ENCODE assay signal across 30 mouse cellular contexts in the genomic region with DNA sequence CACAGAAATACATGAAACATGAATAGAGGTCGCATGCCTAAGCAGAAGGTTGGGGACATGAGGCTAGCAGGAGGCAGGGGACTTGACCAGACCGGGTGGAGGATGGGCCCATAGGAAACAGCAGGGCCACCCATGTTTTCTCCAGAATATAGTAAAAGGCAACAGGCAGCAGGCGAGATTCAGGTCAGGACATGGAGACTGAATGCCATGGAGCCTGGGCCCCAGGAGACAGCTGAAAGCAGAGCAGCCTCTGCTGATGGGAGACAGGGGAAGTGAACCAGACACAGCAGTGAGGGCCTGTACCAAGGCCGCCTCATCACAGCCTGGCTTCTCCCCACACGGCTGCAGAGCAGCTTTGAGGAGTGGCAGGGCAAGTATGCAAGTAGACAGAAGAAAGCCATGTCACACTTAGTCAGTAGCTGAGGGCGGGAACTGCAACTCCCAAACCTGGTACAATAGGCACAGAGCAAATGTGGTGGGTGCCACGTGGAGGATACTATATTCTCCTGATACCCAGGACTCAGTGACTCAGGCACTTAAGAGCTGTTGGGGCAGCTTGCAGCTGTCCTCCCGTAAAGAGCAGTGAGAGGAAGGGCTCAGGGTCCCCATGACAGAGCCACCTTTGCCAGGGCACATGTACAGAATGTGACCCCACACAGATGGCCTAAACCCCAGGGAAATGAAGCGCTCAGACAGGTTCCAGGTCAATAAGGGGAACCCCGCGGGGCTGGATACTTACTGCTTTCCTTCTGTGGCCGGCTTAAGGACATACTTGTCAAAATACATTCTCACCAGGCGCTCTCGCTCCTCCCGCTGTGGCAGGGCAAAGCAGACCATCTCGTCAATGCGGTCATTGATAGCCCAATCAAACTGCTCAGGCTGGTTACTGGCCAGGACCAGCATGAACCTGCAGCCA. TPM values are rescaled to one million over a fixed set of nuclear protein-coding genes. Genes with fewer than 3 reads are reported as not detected.
DNase-seq lines count a peak whose midpoint lies in the region; ATAC-seq and TF ChIP-seq lines count a peak whose summit lies in the region.
"Had no signal": no experiment of that assay in that cellular context is flagged by ENCODE, and none has a peak within 500 bp of the region (broad histone marks: within the 10 kb centered on the region; RNA-seq: fewer than 3 reads in every experiment).

No protein-coding gene starts in this region.

- no peaks in the 10 kb centered on the region for H3K27me3 ChIP-seq in stomach, postnatal 0 days (ENCODE audit: control insufficient read depth, insufficient read depth, low read length)
- H3K27me3 ChIP-seq: embryonic facial prominence, embryonic 15.5 days; forebrain, embryonic 13.5 days; heart, embryonic 12.5 days; hindbrain, embryonic 15.5 days; kidney, embryonic 15.5 days; limb, embryonic 12.5 days; megakaryocyte, embryonic 14.5 days; midbrain, embryonic 13.5 days; Patski; stomach, embryonic 15.5 days had no signal

- WGBS in stomach, postnatal 0 days, result 90% methylated on average over 17 of the region's 17 CpGs

- no peak overlapping the region for H3K27ac ChIP-seq in stomach, postnatal 0 days (replicated peaks)
- H3K27ac ChIP-seq: embryonic facial prominence, embryonic 10.5 days; embryonic facial prominence, embryonic 15.5 days; forebrain, embryonic 13.5 days; gastrocnemius, adult 2 months; heart, adult 2 months; hindbrain, embryonic 15.5 days; kidney, embryonic 15.5 days; left cerebral cortex, adult 2 months; limb, embryonic 12.5 days; midbrain, embryonic 13.5 days; stomach, embryonic 15.5 days had no signal

- H3K4me2 ChIP-seq in stomach, postnatal 0 days (replicated peaks; ENCODE audit: low read depth), result no peak overlapping the region
- H3K4me2 ChIP-seq: embryonic facial prominence, embryonic 15.5 days; forebrain, embryonic 13.5 days; heart, embryonic 12.5 days; hindbrain, embryonic 15.5 days; kidney, embryonic 15.5 days; limb, embryonic 12.5 days; liver, embryonic 11.5 days; midbrain, embryonic 13.5 days; stomach, embryonic 15.5 days had no signal

- H3K4me1 ChIP-seq in stomach, postnatal 0 days (replicated peaks; ENCODE audit: control insufficient read depth, insufficient read depth), result no peaks in the 10 kb centered on the region
- H3K4me1 ChIP-seq: embryonic facial prominence, embryonic 10.5 days; embryonic facial prominence, embryonic 15.5 days; forebrain, embryonic 13.5 days; heart, embryonic 12.5 days; hindbrain, embryonic 15.5 days; kidney, embryonic 15.5 days; limb, embryonic 12.5 days; midbrain, embryonic 13.5 days; stomach, embryonic 15.5 days had no signal

- H3K9me3 ChIP-seq in stomach, postnatal 0 days (ENCODE audit: control insufficient read depth, low read length), result no peaks in the 10 kb centered on the region
- H3K9me3 ChIP-seq: embryonic facial prominence, embryonic 10.5 days; embryonic facial prominence, embryonic 15.5 days; forebrain, embryonic 13.5 days; heart, embryonic 12.5 days; hindbrain, embryonic 15.5 days; kidney, embryonic 15.5 days; limb, embryonic 12.5 days; megakaryocyte, embryonic 14.5 days; midbrain, embryonic 13.5 days; stomach, embryonic 15.5 days had no signal

- DNase-seq in cerebellum, postnatal 4 days (ENCODE audit: low spot score in 2 of 2), result no peak
- peak; percentile 7 for DNase-seq in right cerebral cortex, postnatal 14 days
- no peak for DNase-seq in right cerebral cortex, adult 2 months (ENCODE audit: low spot score in 2 of 2)
- peak; percentile 63 to 65 for DNase-seq in cerebellum, postnatal 10 days
- DNase-seq in stomach, postnatal 0 days (ENCODE audit: low spot score), result no peak
- no peak for DNase-seq in embryo, embryonic 10 days (ENCODE audit: low spot score)
- DNase-seq: adrenal gland, postnatal 25 days; gastrocnemius, adult 2 months; heart, adult 2 months; kidney, adult 18-20 months; kidney, postnatal 25 days; liver, postnatal 0 days; lung, postnatal 4 days; right cerebral cortex, postnatal 25 days; thymus, postnatal 14 days had no signal

- ATAC-seq in cerebellum, adult (ENCODE audit: insufficient number of reproducible peaks, low FRiP score, low TSS enrichment), result peak; percentile 33; the same call in 1 of the 2 replicates
- peak; percentile 16; the same call in 1 of the 2 replicates for ATAC-seq in stomach, postnatal 0 days (ENCODE audit: low FRiP score, low TSS enrichment)
- ATAC-seq in activated CD4-positive, CD25-positive, alpha-beta regulatory T cell, adult 4 months, result no peak
- ATAC-seq: forebrain, embryonic 13.5 days; liver, postnatal 0 days; midbrain, embryonic 13.5 days; Patski had no signal

- no peak overlapping the region for H3K4me3 ChIP-seq in stomach, postnatal 0 days (ENCODE audit: low read depth, low read length)
- H3K4me3 ChIP-seq: embryonic facial prominence, embryonic 10.5 days; embryonic facial prominence, embryonic 15.5 days; forebrain, embryonic 13.5 days; gastrocnemius, adult 2 months; heart, adult 2 months; heart, embryonic 12.5 days; hindbrain, embryonic 15.5 days; kidney, embryonic 15.5 days; left cerebral cortex, adult 2 months; limb, embryonic 12.5 days; megakaryocyte, embryonic 14.5 days; midbrain, embryonic 13.5 days; stomach, embryonic 15.5 days had no signal

- TF ChIP-seq CTCF in stomach, postnatal 0 days (IDR thresholded peaks at IDR 0.05; ENCODE audit: low read depth), result no peak

- peaks cover 27% of the 10 kb centered on the region for H3K36me3 ChIP-seq in stomach, postnatal 0 days (ENCODE audit: control insufficient read depth, insufficient read depth, low read length)

- no peak for TF ChIP-seq EP300 in stomach, postnatal 0 days (optimal IDR thresholded peaks at IDR 0.05)

- H3K9ac ChIP-seq in stomach, postnatal 0 days (ENCODE audit: low read length), result no peak overlapping the region
- H3K9ac ChIP-seq: embryonic facial prominence, embryonic 15.5 days; forebrain, embryonic 13.5 days; heart, embryonic 12.5 days; hindbrain, embryonic 15.5 days; kidney, embryonic 15.5 days; limb, embryonic 12.5 days; liver, postnatal 0 days; midbrain, embryonic 13.5 days; stomach, embryonic 15.5 days had no signal

RNA-seq across cellular contexts. Expression of a gene that starts 12.2 kb away (rescaled TPM):
- 0.39 and 0.45 TPM in 2 replicates for polyA plus RNA-seq in stomach, postnatal 0 days (2015; fragmentation: Nextera tagmentation; extraction: Ambion mirVana)
- under 1 TPM in 1 of 2 experiments, not detected in 1; 0.22 TPM for polyA plus RNA-seq in activated CD4-positive, CD25-positive, alpha-beta regulatory T cell, adult 4 months (2017; shearing (Covaris generic))

RNA-seq across cellular contexts. Expression of a gene that starts 14.1 kb away (rescaled TPM):
- polyA plus RNA-seq in stomach, postnatal 0 days (2015; fragmentation: Nextera tagmentation; extraction: Ambion mirVana), result 48.8 and 55.1 TPM in 2 replicates
- 10 to 100 TPM; 16.3 to 21.0 TPM for polyA plus RNA-seq in activated CD4-positive, CD25-positive, alpha-beta regulatory T cell, adult 4 months (2017; shearing (Covaris generic))

RNA-seq across cellular contexts. Expression of a gene that starts 27.7 kb away (rescaled TPM):
- polyA plus RNA-seq in stomach, postnatal 0 days (2015; fragmentation: Nextera tagmentation; extraction: Ambion mirVana), result 30.0 and 32.3 TPM in 2 replicates
- polyA plus RNA-seq in activated CD4-positive, CD25-positive, alpha-beta regulatory T cell, adult 4 months (2017; shearing (Covaris generic)), result under 1 TPM in 1 of 2 experiments, not detected in 1; 0.09 TPM

RNA-seq across cellular contexts. Expression of a gene that starts 38.8 kb away (rescaled TPM):
- polyA plus RNA-seq in stomach, postnatal 0 days (2015; fragmentation: Nextera tagmentation; extraction: Ambion mirVana), result 0.13 and 0.27 TPM in 2 replicates
- polyA plus RNA-seq in activated CD4-positive, CD25-positive, alpha-beta regulatory T cell, adult 4 months (2017; shearing (Covaris generic)), result under 1 TPM in 1 of 2 experiments, not detected in 1; 0.16 TPM

RNA-seq across cellular contexts. Expression of a gene that starts 42.2 kb away (rescaled TPM):
- polyA plus RNA-seq in stomach, postnatal 0 days (2015; fragmentation: Nextera tagmentation; extraction: Ambion mirVana), result 152 and 153 TPM in 2 replicates
- polyA plus RNA-seq in activated CD4-positive, CD25-positive, alpha-beta regulatory T cell, adult 4 months (2017; shearing (Covaris generic)), result 100 to 1,000 TPM; 158 to 181 TPM

Comparison
In these comparisons a context has a peak if more than half of its experiments do, and no peak if none do; other contexts are left out.
1. DNase-seq: peak in right cerebral cortex, postnatal 14 days (single experiment) and cerebellum, postnatal 10 days (2 of 2); none in cerebellum, postnatal 4 days (0 of 2), right cerebral cortex, adult 2 months (0 of 2), stomach, postnatal 0 days (single experiment) and embryo, embryonic 10 days (single experiment).
2. RNA of a gene that starts 27.7 kb away (polyA plus RNA-seq): 30.0 to 32.3 TPM in stomach, postnatal 0 days; 0.09 TPM in activated CD4-positive, CD25-positive, alpha-beta regulatory T cell, adult 4 months; every median in the first group is over 10 times any median in the second.